ENCODE assay signal across 10 mouse cellular contexts in the genomic region with DNA sequence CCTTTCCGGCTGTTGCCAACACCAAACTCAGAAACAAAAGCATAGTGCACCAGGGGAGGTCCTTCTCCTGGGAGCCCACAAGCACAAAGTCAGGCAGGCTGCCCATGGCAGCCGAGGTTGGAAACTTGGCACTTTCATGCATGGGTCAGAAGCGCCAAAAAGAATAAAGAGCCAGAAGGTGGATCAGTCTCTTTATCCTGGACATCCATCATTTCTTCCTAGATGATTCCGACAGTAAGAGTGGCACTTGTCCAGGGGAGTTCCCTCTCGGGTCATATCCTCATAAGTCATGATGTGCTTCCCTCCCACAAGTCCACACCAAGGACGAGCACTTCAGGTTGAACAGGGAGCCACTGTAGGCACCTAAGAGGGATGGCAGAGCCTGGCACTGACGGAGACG. TPM values are rescaled to one million over a fixed set of nuclear protein-coding genes. Genes with fewer than 3 reads are reported as not detected.
A peak's percentile ranks its signal among the peaks of the same experiment; 100 is the strongest.
DNase-seq lines count a peak whose midpoint lies in the region; ATAC-seq and TF ChIP-seq lines count a peak whose summit lies in the region.
"Had no signal": no experiment of that assay in that cellular context is flagged by ENCODE, and none has a peak within 500 bp of the region (broad histone marks: within the 10 kb centered on the region; RNA-seq: fewer than 3 reads in every experiment).

No protein-coding gene starts in this region.

- peak; percentile 55; the same call in 1 of the 2 replicates for ATAC-seq in hindbrain, embryonic 15.5 days (ENCODE audit: low FRiP score, low read depth)
- peak; percentile 23; the same call in 1 of the 2 replicates for ATAC-seq in hindbrain, embryonic 16.5 days
- ATAC-seq in intestine, postnatal 0 days, result no peak

- H3K4me3 ChIP-seq in hindbrain, embryonic 15.5 days, result no peak overlapping the region
- no peak overlapping the region for H3K4me3 ChIP-seq in hindbrain, embryonic 10.5 days
- no peak overlapping the region for H3K4me3 ChIP-seq in hindbrain, embryonic 16.5 days (ENCODE audit: low read length)
- H3K4me3 ChIP-seq in intestine, postnatal 0 days (ENCODE audit: low read depth, low read length), result no peak overlapping the region

- no peak overlapping the region for H3K4me2 ChIP-seq in hindbrain, embryonic 15.5 days
- no peak overlapping the region for H3K4me2 ChIP-seq in hindbrain, embryonic 16.5 days (ENCODE audit: low read length)
- no peak overlapping the region for H3K4me2 ChIP-seq in intestine, postnatal 0 days (replicated peaks; ENCODE audit: low read depth)
- H3K4me2 ChIP-seq: liver, embryonic 11.5 days had no signal

- H3K36me3 ChIP-seq in hindbrain, embryonic 15.5 days, result no peaks in the 10 kb centered on the region
- no peaks in the 10 kb centered on the region for H3K36me3 ChIP-seq in hindbrain, embryonic 10.5 days
- no peaks in the 10 kb centered on the region for H3K36me3 ChIP-seq in hindbrain, embryonic 16.5 days (ENCODE audit: control insufficient read depth, insufficient read depth, low read length)
- H3K36me3 ChIP-seq in intestine, postnatal 0 days (ENCODE audit: control insufficient read depth, insufficient read depth), result no peaks in the 10 kb centered on the region

- TF ChIP-seq CTCF in brain, embryonic 14.5 days (IDR thresholded peaks at IDR 0.05; ENCODE audit: borderline replicate concordance, extremely low read depth, insufficient read depth, insufficient read length), result no peak
- TF ChIP-seq CTCF in intestine, postnatal 0 days (IDR thresholded peaks at IDR 0.05; ENCODE audit: low read depth), result no peak

- H3K9me3 ChIP-seq in hindbrain, embryonic 15.5 days, result no peaks in the 10 kb centered on the region
- H3K9me3 ChIP-seq in hindbrain, embryonic 10.5 days, result no peaks in the 10 kb centered on the region
- no peaks in the 10 kb centered on the region for H3K9me3 ChIP-seq in hindbrain, embryonic 16.5 days (ENCODE audit: control insufficient read depth, low read length)
- no peaks in the 10 kb centered on the region for H3K9me3 ChIP-seq in intestine, postnatal 0 days (ENCODE audit: control insufficient read depth)

- 48% methylated on average over 8 of the region's 8 CpGs for WGBS in hindbrain, embryonic 15.5 days
- 65% methylated on average over 8 of the region's 8 CpGs for WGBS in hindbrain, embryonic 10.5 days
- 52% methylated on average over 8 of the region's 8 CpGs for WGBS in hindbrain, embryonic 16.5 days
- WGBS in intestine, postnatal 0 days, result 75% methylated on average over 8 of the region's 8 CpGs

- no peak overlapping the region for H3K27ac ChIP-seq in hindbrain, embryonic 15.5 days (replicated peaks)
- H3K27ac ChIP-seq in hindbrain, embryonic 10.5 days, result no peak overlapping the region
- peak overlapping the region; percentile 55; the same call in 1 of the 2 replicates for H3K27ac ChIP-seq in hindbrain, embryonic 16.5 days (ENCODE audit: low read depth, low read length)
- no peak overlapping the region for H3K27ac ChIP-seq in intestine, postnatal 0 days (ENCODE audit: low read depth, low read length)

- H3K4me1 ChIP-seq in hindbrain, embryonic 15.5 days (replicated peaks), result peaks cover 23% of the 10 kb centered on the region
- H3K4me1 ChIP-seq in hindbrain, embryonic 10.5 days (replicated peaks), result peaks cover 7% of the 10 kb centered on the region; the same call in 1 of the 2 replicates
- H3K4me1 ChIP-seq in hindbrain, embryonic 16.5 days (ENCODE audit: control insufficient read depth, insufficient read depth, low read depth, low read length), result peaks cover 12% of the 10 kb centered on the region
- no peaks in the 10 kb centered on the region for H3K4me1 ChIP-seq in intestine, postnatal 0 days (replicated peaks; ENCODE audit: control insufficient read depth, insufficient read depth, low read length)

- no peak overlapping the region for H3K9ac ChIP-seq in hindbrain, embryonic 15.5 days
- H3K9ac ChIP-seq in hindbrain, embryonic 16.5 days (ENCODE audit: low read depth, low read length), result no peak overlapping the region
- H3K9ac ChIP-seq in intestine, postnatal 0 days (ENCODE audit: low read depth, low read length), result no peak overlapping the region

- DNase-seq in hindbrain, embryonic 10.5 days (ENCODE audit: low spot score), result no peak
- DNase-seq in 3T3-L1 (ENCODE audit: low read depth, low spot score), result peak; percentile 18
- DNase-seq in brain, embryonic 14.5 days (ENCODE audit: low read depth), result peak; percentile 15
- no peak for DNase-seq in embryo, embryonic 10.5 days (ENCODE audit: low spot score)
- DNase-seq in frontal cortex, postnatal 25 days (ENCODE audit: low spot score in 2 of 2), result no peak
- DNase-seq: thymus, postnatal 14 days had no signal

- H3K27me3 ChIP-seq in hindbrain, embryonic 15.5 days, result no peaks in the 10 kb centered on the region
- no peaks in the 10 kb centered on the region for H3K27me3 ChIP-seq in hindbrain, embryonic 10.5 days (ENCODE audit: insufficient read depth, poor library complexity, severe bottlenecking)
- no peaks in the 10 kb centered on the region for H3K27me3 ChIP-seq in hindbrain, embryonic 16.5 days (replicated peaks; ENCODE audit: control insufficient read depth, insufficient read depth, low read length)
- no peaks in the 10 kb centered on the region for H3K27me3 ChIP-seq in intestine, postnatal 0 days (replicated peaks; ENCODE audit: control insufficient read depth, insufficient read depth, low read length)

- TF ChIP-seq POLR2A in brain, embryonic 14.5 days (IDR thresholded peaks at IDR 0.05; ENCODE audit: borderline replicate concordance, extremely low read depth, insufficient read depth, insufficient read length, poor library complexity, severe bottlenecking), result no peak

RNA-seq across cellular contexts. Expression of gene Slc24a5, which starts 36.8 kb away (rescaled TPM):
- polyA plus RNA-seq in hindbrain, embryonic 15.5 days (2015; fragmentation: Nextera tagmentation; extraction: Ambion mirVana), result 4.5 and 6.1 TPM in 2 replicates
- polyA plus RNA-seq in hindbrain, embryonic 10.5 days (2016; fragmentation: Nextera tagmentation; extraction: Ambion mirVana), result 3.5 and 4.7 TPM in 2 replicates
- polyA plus RNA-seq in brain, embryonic 14.5 days (2012; rRNA removed), result 1.4 and 1.5 TPM in 2 replicates
- polyA plus RNA-seq in hindbrain, embryonic 16.5 days (2015; fragmentation: Nextera tagmentation; extraction: Ambion mirVana), result 4.3 and 4.5 TPM in 2 replicates
- 0.52 TPM in 1 of 2 replicates, not detected in the other for polyA plus RNA-seq in intestine, postnatal 0 days (2015; fragmentation: Nextera tagmentation; extraction: Ambion mirVana)

Comparison
In these comparisons a context has a peak if more than half of its experiments do, and no peak if none do; other contexts are left out.
1. DNase-seq: peak in 3T3-L1 (single experiment) and brain, embryonic 14.5 days (single experiment); none in hindbrain, embryonic 10.5 days (single experiment), embryo, embryonic 10.5 days (single experiment) and frontal cortex, postnatal 25 days (0 of 2).